Mouse (Mus musculus) cerebellum, adult 2 months (tissue): ENCODE results near the gene Grk5. TPM values are rescaled to one million over a fixed set of nuclear protein-coding genes. Genes with fewer than 3 reads are reported as not detected.

ENCODE experiments used
- DNase-seq, 2 experiments: peaks; one replicate each; pipeline ENCODE4 v3.0.0; 2021
- H3K27ac ChIP-seq: fragments of 200-500 bp; 2 replicates; pipeline ENCODE4 v1.5.1; 2012; ENCODE audit warnings: low read length, control low read depth, inconsistent platforms; ENCODE audit not compliant: insufficient read depth
- H3K27me3 ChIP-seq: fragments of 200-500 bp; 2 replicates; pipeline ENCODE4 v1.6.1; 2012; ENCODE audit warnings: inconsistent platforms, mild to moderate bottlenecking, low read length, moderate library complexity; ENCODE audit not compliant: control insufficient read depth, insufficient read depth
- H3K4me1 ChIP-seq: fragments of 200-500 bp; 2 replicates; pipeline ENCODE4 v1.6.1; 2011; ENCODE audit warnings: low read length; ENCODE audit not compliant: control insufficient read depth, insufficient read depth
- H3K4me3 ChIP-seq: fragments of 200-500 bp; replicated peaks from 2 replicates; pipeline ENCODE3; 2011; ENCODE audit warnings: mild to moderate bottlenecking, low read depth, low read length, control low read depth; ENCODE audit not compliant: insufficient read depth
- CTCF ChIP-seq: fragments of 200-500 bp; IDR thresholded peaks from 2 replicates; pipeline ENCODE4 v1.5.1; 2011; ENCODE audit warnings: low read depth, mild to moderate bottlenecking, control low read depth, low read length, moderate library complexity, borderline replicate concordance; ENCODE audit not compliant: insufficient read depth
- POLR2A ChIP-seq: fragments of 200-500 bp; IDR thresholded peaks from 2 replicates; pipeline ENCODE4 v1.6.1; 2011; ENCODE audit warnings: low read length, control low read depth, borderline replicate concordance; ENCODE audit not compliant: insufficient read depth
- WGBS: fragments of 180-500 bp; shearing (Covaris S2); methylation state at CpG from one replicate; pipeline ENCODE4 v1.1.7; 2018; 5-methylcytosine and 5-hydroxymethylcytosine counted together
- polyA plus RNA-seq: library from polyadenylated mRNA; depleted of rRNA; stranded (reverse); fragments of >200 nt; gene quantifications from 2 replicates; pipeline ENCODE4 v1.2.3, GENCODE M21; 2012

Grk5 gene
- polyA plus RNA-seq, 1 experiment, result 9.6 TPM

DNA sequence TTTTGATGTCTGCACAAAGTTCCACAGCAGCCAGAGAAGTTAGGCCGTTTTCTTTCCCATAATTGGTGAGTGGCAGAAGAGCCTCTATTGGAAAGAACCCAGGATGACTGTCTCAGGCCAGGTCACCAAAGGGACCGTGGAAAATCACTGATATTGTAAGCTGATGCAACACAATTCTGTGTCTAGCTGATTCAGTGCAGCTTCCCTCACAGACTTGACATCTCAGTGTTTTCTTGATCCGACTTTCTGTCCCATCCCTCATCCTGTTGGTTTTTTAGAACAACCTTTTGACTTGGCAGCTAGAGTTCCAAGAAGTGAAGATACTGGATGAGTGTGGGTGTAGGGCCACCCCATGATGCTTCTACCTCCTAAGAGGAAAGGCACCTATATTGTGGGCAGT, 80.9 kb downstream of the Grk5 start:
- H3K27me3 ChIP-seq, result no peaks in the 10 kb centered on the region
- H3K4me1 ChIP-seq, result peaks cover 18% of the 10 kb centered on the region; the same call in 1 of the 2 replicates
- TF ChIP-seq POLR2A, result no peak
- TF ChIP-seq CTCF, result no peak
- no peak overlapping the region for H3K27ac ChIP-seq
- no peak for DNase-seq
- H3K4me3 ChIP-seq, result no peak overlapping the region
- WGBS, result 45% methylated on average over 3 of the region's 3 CpGs

DNA sequence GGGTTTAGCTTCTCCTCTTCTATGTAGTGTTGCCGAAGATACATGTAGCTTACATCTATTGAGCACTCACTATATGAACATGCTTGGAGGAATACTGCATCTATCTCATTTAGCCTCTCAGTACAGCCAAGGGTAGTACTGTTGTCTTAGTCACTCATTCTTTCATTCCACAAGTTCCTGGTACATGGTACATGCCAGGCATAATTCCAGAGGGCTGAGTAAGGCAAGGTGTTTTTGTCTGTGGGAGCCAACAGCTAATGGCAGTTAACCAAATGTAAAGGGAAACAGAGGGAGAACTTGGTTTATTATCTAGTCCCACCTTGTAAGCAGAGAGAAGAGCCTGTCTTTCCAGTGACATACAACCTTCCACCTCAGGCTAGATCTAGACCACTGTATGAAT, 82.0 kb downstream of the Grk5 start:
- DNase-seq, result peak in 1 of 2 experiments; percentile 66
- 95% methylated on average over 1 of the region's 1 CpGs for WGBS
- TF ChIP-seq POLR2A (no peak), CTCF (no peak)
- peaks cover 18% of the 10 kb centered on the region; the same call in 1 of the 2 replicates for H3K4me1 ChIP-seq
- no peaks in the 10 kb centered on the region for H3K27me3 ChIP-seq
- H3K4me3 ChIP-seq, result no peak overlapping the region
- H3K27ac ChIP-seq, result no peak overlapping the region

DNA sequence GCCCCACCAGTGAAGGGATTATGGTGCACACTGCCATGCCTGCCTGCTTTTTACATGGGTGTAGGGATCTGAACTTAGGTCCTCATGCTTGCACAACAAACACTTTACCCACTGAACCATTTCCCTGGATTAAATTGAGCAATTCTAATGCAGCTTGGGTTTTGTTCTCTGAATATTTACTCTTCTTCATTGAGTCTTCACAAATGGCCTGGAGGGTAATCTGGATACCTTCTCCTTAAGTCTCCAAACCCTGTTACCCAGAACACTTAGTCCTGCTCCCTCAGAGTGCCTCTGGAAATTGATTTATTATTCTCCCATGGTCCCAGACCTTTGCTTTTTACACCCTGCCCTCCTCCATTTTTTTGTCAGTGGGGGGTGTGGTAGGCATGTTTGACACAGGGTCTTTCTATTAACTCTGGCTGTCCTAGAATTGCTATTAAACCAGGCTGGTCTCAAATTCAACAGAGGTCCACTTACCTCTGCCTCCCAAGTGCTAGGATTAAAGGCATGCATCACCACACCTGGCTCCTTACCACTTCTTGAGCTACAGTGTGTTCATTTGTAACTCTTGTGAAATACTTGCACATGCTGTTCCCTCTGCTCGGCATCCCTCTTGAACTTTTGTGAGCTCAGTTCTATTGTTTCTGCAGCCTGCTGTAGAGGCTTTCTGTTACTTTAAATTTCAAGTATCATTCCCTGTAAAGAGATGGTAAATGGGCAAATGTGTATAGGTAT, 82.9 kb downstream of the Grk5 start:
- H3K4me3 ChIP-seq, result no peak overlapping the region
- TF ChIP-seq POLR2A (no peak), CTCF (no peak)
- no peak for DNase-seq
- no peaks in the 10 kb centered on the region for H3K27me3 ChIP-seq
- H3K27ac ChIP-seq, result no peak overlapping the region
- H3K4me1 ChIP-seq, result peaks cover 18% of the 10 kb centered on the region; the same call in 1 of the 2 replicates
- 96% methylated on average over 1 of the region's 1 CpGs for WGBS

DNA sequence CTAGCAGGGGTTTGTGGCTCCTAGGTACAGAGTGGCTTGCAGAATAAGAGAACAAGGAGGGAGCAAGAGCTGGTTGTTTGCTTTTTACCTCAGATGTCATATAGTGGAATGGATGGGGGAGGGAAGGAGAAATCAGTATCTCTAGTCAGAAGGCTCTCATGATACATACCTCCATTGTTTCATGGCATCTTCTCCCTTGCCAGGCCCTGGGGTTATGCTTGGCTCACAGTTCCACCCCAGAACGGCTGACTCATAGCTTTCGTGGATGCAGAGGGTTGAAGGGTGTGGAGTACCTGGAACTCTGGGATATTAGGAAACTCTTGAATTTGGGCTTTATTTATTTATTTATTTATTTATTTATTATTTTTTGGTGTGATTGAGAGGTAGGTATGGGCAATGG, 84.0 kb downstream of the Grk5 start:
- 34% methylated on average over 2 of the region's 2 CpGs for WGBS

DNA sequence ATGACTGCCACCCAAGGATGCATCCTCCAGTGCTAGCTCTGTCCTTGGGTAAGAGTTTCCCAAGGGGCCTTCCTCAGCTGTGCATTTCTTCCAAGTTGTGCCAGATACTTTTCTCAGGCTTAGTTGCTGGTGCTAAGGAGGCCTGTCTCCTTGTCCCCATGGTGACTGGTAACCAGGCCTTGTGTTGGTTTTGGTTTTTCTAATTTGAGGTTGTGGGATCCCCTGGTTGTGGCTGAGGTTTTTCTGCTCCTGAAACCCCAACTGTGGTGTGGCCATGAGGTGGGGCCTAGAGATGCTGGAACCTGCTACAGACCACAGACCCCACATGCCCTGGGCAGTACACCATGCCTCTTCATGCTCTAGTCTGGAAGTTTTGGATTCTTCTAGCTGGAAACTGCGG, 90.0 kb downstream of the Grk5 start:
- Histone ChIP-seq H3K4me3 (no peak overlapping the region), H3K27me3 (no peaks in the 10 kb centered on the region), H3K27ac (no peak overlapping the region), H3K4me1 (no peaks in the 10 kb centered on the region)
- DNase-seq, result no peak
- 89% methylated on average over 1 of the region's 1 CpGs for WGBS
- TF ChIP-seq CTCF (no peak), POLR2A (no peak)

More for the DNA sequence above, 84.0 kb downstream of the Grk5 start:
- TF ChIP-seq POLR2A (no peak), CTCF (no peak)
- Histone ChIP-seq H3K27me3 (no peaks in the 10 kb centered on the region), H3K4me1 (peaks cover 15% of the 10 kb centered on the region; the same call in 1 of the 2 replicates), H3K4me3 (no peak overlapping the region), H3K27ac (no peak overlapping the region)
- DNase-seq, result peak in 1 of 2 experiments; percentile 51

DNA sequence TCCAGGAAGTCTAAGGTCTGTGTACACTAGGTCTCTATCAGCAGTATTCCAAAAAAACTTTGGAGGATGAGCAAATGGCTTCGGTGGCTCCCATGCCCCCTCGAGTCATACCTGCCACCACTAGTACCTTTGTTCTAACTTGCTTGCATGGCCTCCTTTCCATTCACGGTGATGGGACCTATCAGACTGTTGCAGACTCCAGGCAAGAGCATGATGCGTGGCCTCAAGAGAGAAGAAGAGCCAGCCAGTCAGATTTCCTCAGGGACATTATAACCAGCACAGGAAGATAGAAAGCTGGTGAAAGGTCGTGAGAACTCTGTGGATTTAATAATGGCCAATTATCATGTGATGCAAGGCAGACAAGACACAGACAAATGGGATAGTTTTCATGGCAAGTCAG, 91.8 kb downstream of the Grk5 start:
- Histone ChIP-seq H3K4me3 (no peak overlapping the region), H3K4me1 (no peaks in the 10 kb centered on the region), H3K27ac (no peak overlapping the region), H3K27me3 (no peaks in the 10 kb centered on the region)
- WGBS, result 84% methylated on average over 5 of the region's 5 CpGs
- no peak for DNase-seq
- TF ChIP-seq POLR2A (no peak), CTCF (no peak)

DNA sequence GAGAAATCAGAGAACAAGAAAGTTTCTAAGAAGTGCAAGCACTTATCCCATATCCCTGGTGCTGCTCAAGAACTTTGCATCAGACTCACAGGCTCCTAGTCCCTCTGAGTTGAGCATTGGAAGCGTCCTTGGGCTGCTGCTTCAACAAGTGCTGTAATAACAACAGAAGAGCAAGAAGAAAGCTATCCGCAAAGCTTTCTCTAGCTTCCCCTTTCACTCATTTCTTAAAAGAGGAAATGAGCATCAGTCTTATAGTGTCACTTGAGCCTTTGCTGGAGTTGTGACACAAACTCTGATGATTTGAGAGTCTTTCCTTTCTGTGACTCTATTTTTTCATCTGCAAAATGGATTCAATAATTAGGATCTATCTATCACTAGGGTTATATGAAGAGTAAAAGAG, 92.3 kb downstream of the Grk5 start:
- no peak overlapping the region for H3K4me3 ChIP-seq
- H3K27me3 ChIP-seq, result no peaks in the 10 kb centered on the region
- H3K27ac ChIP-seq, result no peak overlapping the region
- WGBS, result 95% methylated on average over 2 of the region's 2 CpGs
- DNase-seq, result no peak
- TF ChIP-seq POLR2A (no peak), CTCF (no peak)
- H3K4me1 ChIP-seq, result no peaks in the 10 kb centered on the region

DNA sequence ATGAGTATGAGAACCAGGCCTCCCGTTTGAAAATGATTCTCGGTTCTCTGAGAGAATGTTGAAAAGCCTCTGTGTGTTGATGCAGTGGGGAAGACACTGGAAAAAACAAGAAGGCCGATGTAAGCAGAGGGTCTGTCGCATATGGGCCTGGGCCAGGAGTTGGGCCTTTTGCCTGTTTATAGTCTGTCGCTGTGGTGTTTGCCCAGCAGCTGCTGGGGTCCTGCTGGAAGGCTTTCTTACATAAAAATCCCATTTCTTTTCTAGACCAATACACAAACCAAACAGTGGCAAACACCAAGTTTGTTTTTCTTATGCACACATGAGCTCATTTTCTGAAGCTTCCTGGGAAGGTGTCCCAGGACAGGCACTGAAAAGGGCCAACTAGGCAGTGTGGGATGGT, 100.2 kb downstream of the Grk5 start:
- 37% methylated on average over 5 of the region's 5 CpGs for WGBS
- no peak overlapping the region for H3K4me3 ChIP-seq
- TF ChIP-seq CTCF (no peak), POLR2A (no peak)
- H3K27ac ChIP-seq, result no peak overlapping the region
- H3K4me1 ChIP-seq, result no peaks in the 10 kb centered on the region
- no peaks in the 10 kb centered on the region for H3K27me3 ChIP-seq
- no peak for DNase-seq
